In genomic region chr14:20477261-20478025, GRCm38 (mm10) we compare ENCODE assay signal across 13 mouse cellular contexts. TPM values are rescaled to one million over a fixed set of nuclear protein-coding genes. Genes with fewer than 3 reads are reported as not detected.
A peak's percentile ranks its signal among the peaks of the same experiment; 100 is the strongest.
DNase-seq lines count a peak whose midpoint lies in the region; ATAC-seq and TF ChIP-seq lines count a peak whose summit lies in the region.
"Had no signal": no experiment of that assay in that cellular context is flagged by ENCODE, and none has a peak within 500 bp of the region (broad histone marks: within the 10 kb centered on the region; RNA-seq: fewer than 3 reads in every experiment).

No protein-coding gene starts in this region.

- H3K4me3 ChIP-seq in megakaryocyte, embryonic 14.5 days (replicated peaks), result peak overlapping the region; percentile 99
- H3K4me3 ChIP-seq in limb, embryonic 14.5 days (replicated peaks; ENCODE audit: low read length), result no peak overlapping the region
- no peak overlapping the region for H3K4me3 ChIP-seq in midbrain, embryonic 16.5 days (ENCODE audit: low read depth, low read length)

- no peaks in the 10 kb centered on the region for H3K9me3 ChIP-seq in megakaryocyte, embryonic 14.5 days
- H3K9me3 ChIP-seq in limb, embryonic 14.5 days (ENCODE audit: control insufficient read depth, low read length), result no peaks in the 10 kb centered on the region
- H3K9me3 ChIP-seq in midbrain, embryonic 16.5 days (replicated peaks; ENCODE audit: control insufficient read depth, low read length, poor library complexity, severe bottlenecking), result no peaks in the 10 kb centered on the region
- H3K9me3 ChIP-seq: G1E had no signal

- 32% methylated on average over 4 of the region's 4 CpGs for WGBS in limb, embryonic 14.5 days
- WGBS in midbrain, embryonic 16.5 days, result 38% methylated on average over 4 of the region's 4 CpGs

- H3K4me1 ChIP-seq in megakaryocyte, embryonic 14.5 days, result peaks cover 60% of the 10 kb centered on the region
- H3K4me1 ChIP-seq in limb, embryonic 14.5 days (ENCODE audit: control insufficient read depth, insufficient read depth, low read length), result peaks cover 16% of the 10 kb centered on the region
- peaks cover 5% of the 10 kb centered on the region; the same call in 1 of the 2 replicates for H3K4me1 ChIP-seq in midbrain, embryonic 16.5 days (ENCODE audit: control insufficient read depth, insufficient read depth, low read length)

- no peaks in the 10 kb centered on the region for H3K27me3 ChIP-seq in megakaryocyte, embryonic 14.5 days (replicated peaks)
- H3K27me3 ChIP-seq in limb, embryonic 14.5 days (ENCODE audit: control insufficient read depth, insufficient read depth, low read length), result no peaks in the 10 kb centered on the region
- H3K27me3 ChIP-seq in midbrain, embryonic 16.5 days (ENCODE audit: control insufficient read depth, insufficient read depth, low read depth, low read length), result no peaks in the 10 kb centered on the region

- ATAC-seq in megakaryocyte, adult 5-6 weeks (ENCODE audit: poor library complexity, severe bottlenecking), result no peak
- ATAC-seq in limb, embryonic 14.5 days (ENCODE audit: low FRiP score, low read depth), result no peak
- no peak for ATAC-seq in midbrain, embryonic 16.5 days
- ATAC-seq: hindbrain, postnatal 0 days had no signal

- H3K27ac ChIP-seq in limb, embryonic 14.5 days (replicated peaks; ENCODE audit: low read depth, low read length), result no peak overlapping the region
- H3K27ac ChIP-seq in midbrain, embryonic 16.5 days (ENCODE audit: low read length), result no peak overlapping the region
- H3K27ac ChIP-seq: hindbrain, postnatal 0 days had no signal

- peak; percentile 70 for DNase-seq in embryo, embryonic 10.5 days (ENCODE audit: low spot score)
- DNase-seq in limb, embryonic 14.5 days (ENCODE audit: low spot score), result no peak
- peak; percentile 5 for DNase-seq in yolk sac, embryonic 10.5 days (ENCODE audit: low spot score)
- no peak for DNase-seq in gastrocnemius, postnatal 25 days
- DNase-seq: cerebellum, adult 11 months; left cerebral cortex, postnatal 4 days; lung, postnatal 36 days had no signal

- 0 out of 2 replicates have a peak overlapping the region, but pooled peaks have one; percentile 3 for H3K4me2 ChIP-seq in limb, embryonic 14.5 days (replicated peaks; ENCODE audit: low read depth, low read length, severe bottlenecking)
- H3K4me2 ChIP-seq in midbrain, embryonic 16.5 days (ENCODE audit: low read length), result no peak overlapping the region

- no peak for TF ChIP-seq POLR2A in limb, embryonic 14.5 days (IDR thresholded peaks at IDR 0.05; ENCODE audit: borderline replicate concordance, extremely low read depth, insufficient read depth, insufficient read length)

- H3K9ac ChIP-seq in limb, embryonic 14.5 days (ENCODE audit: low read depth, low read length, severe bottlenecking), result no peak overlapping the region
- H3K9ac ChIP-seq in midbrain, embryonic 16.5 days (ENCODE audit: low read depth, low read length), result no peak overlapping the region

- H3K36me3 ChIP-seq in megakaryocyte, embryonic 14.5 days (replicated peaks; ENCODE audit: low read length), result peaks cover 38% of the 10 kb centered on the region
- H3K36me3 ChIP-seq in limb, embryonic 14.5 days (ENCODE audit: control insufficient read depth, insufficient read depth, low read length), result peaks cover 4% of the 10 kb centered on the region; the same call in 1 of the 2 replicates
- H3K36me3 ChIP-seq in midbrain, embryonic 16.5 days (ENCODE audit: control insufficient read depth, insufficient read depth, low read length), result no peaks in the 10 kb centered on the region

RNA-seq across cellular contexts. Expression of gene Anxa7, which starts 2.5 kb away (rescaled TPM):
- polyA plus RNA-seq in megakaryocyte, embryonic 14.5 days (2012; ENCODE audit: insufficient read depth, low replicate concordance), result 37.0 and 167 TPM in 2 replicates
- 99.1 and 113 TPM in 2 replicates for total RNA-seq in megakaryocyte, adult 5-6 weeks (2015)
- total RNA-seq in megakaryocyte, adult 5-6 weeks (2017), result 117 and 128 TPM in 2 replicates
- polyA plus RNA-seq in limb, embryonic 14.5 days (2012; rRNA removed), result 50.5 and 52.8 TPM in 2 replicates
- polyA plus RNA-seq in limb, embryonic 14.5 days (2014; fragmentation: Nextera tagmentation; extraction: Ambion mirVana), result 45.5 and 46.5 TPM in 2 replicates
- 13.1 and 16.1 TPM in 2 replicates for polyA plus RNA-seq in midbrain, embryonic 16.5 days (2015; fragmentation: Nextera tagmentation; extraction: Ambion mirVana)
- 10 to 100 TPM; 22.0 to 27.4 TPM for total RNA-seq in gastrocnemius, postnatal 25 days (2021)

RNA-seq across cellular contexts. Expression of gene Mss51, which starts 19.3 kb away (rescaled TPM):
- not detected in 2 replicates for polyA plus RNA-seq in megakaryocyte, embryonic 14.5 days (2012; ENCODE audit: insufficient read depth, low replicate concordance)
- 1.2 and 3.2 TPM in 2 replicates for total RNA-seq in megakaryocyte, adult 5-6 weeks (2015)
- total RNA-seq in megakaryocyte, adult 5-6 weeks (2017), result 0.51 and 0.85 TPM in 2 replicates
- polyA plus RNA-seq in limb, embryonic 14.5 days (2012; rRNA removed), result 5.6 and 6.3 TPM in 2 replicates
- 1.5 and 1.8 TPM in 2 replicates for polyA plus RNA-seq in limb, embryonic 14.5 days (2014; fragmentation: Nextera tagmentation; extraction: Ambion mirVana)
- polyA plus RNA-seq in midbrain, embryonic 16.5 days (2015; fragmentation: Nextera tagmentation; extraction: Ambion mirVana), result 0.26 and 0.45 TPM in 2 replicates
- total RNA-seq in gastrocnemius, postnatal 25 days (2021), result 10 to 100 TPM in 1 of 2 experiments, 1 to 10 TPM in 1; 3.2 to 27.2 TPM

RNA-seq across cellular contexts. Expression of gene Cfap70, which starts 25.4 kb away (rescaled TPM):
- polyA plus RNA-seq in megakaryocyte, embryonic 14.5 days (2012; ENCODE audit: insufficient read depth, low replicate concordance), result not detected in 2 replicates
- total RNA-seq in megakaryocyte, adult 5-6 weeks (2015), result not detected in 2 replicates
- total RNA-seq in megakaryocyte, adult 5-6 weeks (2017), result not detected in 2 replicates
- 0.18 and 0.30 TPM in 2 replicates for polyA plus RNA-seq in limb, embryonic 14.5 days (2012; rRNA removed)
- polyA plus RNA-seq in limb, embryonic 14.5 days (2014; fragmentation: Nextera tagmentation; extraction: Ambion mirVana), result 0.15 and 0.76 TPM in 2 replicates
- polyA plus RNA-seq in midbrain, embryonic 16.5 days (2015; fragmentation: Nextera tagmentation; extraction: Ambion mirVana), result 1.3 and 2.4 TPM in 2 replicates
- under 1 TPM; 0.24 to 0.28 TPM for total RNA-seq in gastrocnemius, postnatal 25 days (2021)
- total RNA-seq: G1E had no signal
- polyA plus RNA-seq: G1E; spleen, adult 2 months had no signal

Comparison
In these comparisons a context has a peak if more than half of its experiments do, and no peak if none do; other contexts are left out.
1. DNase-seq: peak in embryo, embryonic 10.5 days (single experiment) and yolk sac, embryonic 10.5 days (single experiment); none in limb, embryonic 14.5 days (single experiment) and gastrocnemius, postnatal 25 days (single experiment).